Mouse (Mus musculus) B cell, adult 2 months (primary cell): ENCODE measurements around the gene Timp3.

ENCODE experiments used
- DNase-seq, 2 experiments: peaks; one replicate each; pipeline ENCODE4 v3.0.0; 2022

Timp3 gene

DNA sequence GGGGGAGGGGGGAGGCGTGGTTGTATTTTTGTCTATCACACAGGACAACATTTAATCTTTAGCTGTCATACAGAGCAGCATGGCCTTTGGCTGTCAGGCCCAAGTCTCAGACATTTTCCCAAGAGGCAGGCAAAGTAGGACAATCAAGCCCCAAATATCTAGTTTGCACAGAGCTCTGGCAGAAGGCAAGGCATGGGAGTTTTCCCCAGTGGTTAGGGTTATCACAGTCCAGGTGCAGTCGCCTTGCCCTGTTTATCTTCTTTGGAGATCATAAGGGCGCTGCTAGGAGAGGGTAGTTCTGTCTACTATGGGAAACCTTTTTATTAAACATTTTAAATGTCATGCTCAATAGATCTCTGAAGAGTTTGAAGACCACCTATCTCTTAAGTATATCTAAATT, 92.2 kb downstream of the Timp3 start:
- DNase-seq, result no peak

DNA sequence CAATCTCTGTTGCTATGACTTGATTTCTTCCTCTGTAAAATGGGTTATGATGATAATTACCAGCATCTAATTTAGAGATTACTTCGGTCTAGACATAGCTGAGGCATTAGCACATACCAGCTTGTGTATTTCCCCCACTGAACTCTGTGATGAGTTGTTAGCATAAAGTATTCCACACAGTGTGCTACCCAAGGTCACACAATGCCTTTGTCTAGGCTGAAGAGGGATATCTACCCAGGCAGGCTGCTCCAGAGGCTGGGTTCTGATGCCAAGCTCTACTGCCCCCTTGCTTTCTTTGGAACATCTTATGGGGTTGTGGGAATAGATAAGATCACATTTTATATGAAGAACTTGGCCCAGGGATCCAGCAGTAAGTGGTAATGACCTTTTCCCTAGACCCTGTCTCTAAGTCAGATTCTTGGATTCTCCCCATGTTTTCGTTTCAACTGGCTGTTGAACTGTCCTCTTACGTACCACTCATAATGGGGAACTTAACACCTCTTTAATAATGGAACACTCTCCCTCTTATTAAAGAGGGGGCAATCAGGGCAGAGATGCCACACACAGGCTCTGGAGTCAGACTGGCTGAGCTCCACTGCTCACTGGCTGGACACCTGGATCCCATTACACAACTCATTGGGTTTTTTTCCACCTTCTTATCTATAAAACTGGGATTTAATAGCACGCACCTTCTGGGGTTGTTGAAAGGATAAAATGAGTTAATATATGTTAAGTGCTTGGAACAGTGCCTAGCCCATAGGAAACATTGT, 97.6 kb downstream of the Timp3 start:
- no peak for DNase-seq

DNA sequence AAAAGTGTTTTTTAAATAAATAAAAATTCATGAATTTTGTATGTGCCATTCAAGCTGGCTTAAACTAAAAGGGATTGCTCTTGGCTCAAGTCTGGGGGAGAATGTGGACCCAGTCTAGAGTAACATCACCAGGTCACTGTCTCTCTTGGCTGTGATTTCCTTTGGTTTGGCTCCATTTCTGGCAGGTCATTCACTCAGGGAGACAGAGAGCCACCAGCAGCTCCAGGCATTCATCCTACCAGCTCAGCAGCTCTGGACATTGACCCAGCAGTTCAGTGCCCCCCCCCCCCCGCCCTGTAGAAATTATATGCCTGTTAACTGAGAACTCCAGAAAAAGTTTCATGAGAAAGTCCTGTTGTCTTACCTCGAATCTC, 98.2 kb downstream of the Timp3 start:
- DNase-seq, result no peak
